Mouse (Mus musculus) left cerebral cortex, adult 18-20 months (tissue): ENCODE measurements around the gene Ttll5. TPM values are rescaled to one million over a fixed set of nuclear protein-coding genes. Genes with fewer than 3 reads are reported as not detected.

Source experiments
- DNase-seq, 2 experiments: peaks; one replicate each; pipeline ENCODE4 v3.0.0; 2021 to 2022; ENCODE audit warnings: low spot score in 2 of 2, mixed read lengths in 1 of 2
- total RNA-seq, 2 experiments: library from RNA; stranded (reverse); gene quantifications; 2 replicates each; pipeline ENCODE4 v1.2.3; 2021

Gene Ttll5
- total RNA-seq, 2 experiments from 2014 or later: 45.0 to 45.2 TPM

- DNase-seq: no peak
Measured at GRCm38 (mm10) chr12:85837765-85838164, 13.3 kb downstream of the Ttll5 start.

GRCm38 (mm10) chr12:85839371-85840000, 15.0 kb downstream of the Ttll5 start:
- DNase-seq: no peak

- DNase-seq: peak; percentile 31 to 36
Measured at GRCm38 (mm10) chr12:85848164-85848958, 23.9 kb downstream of the Ttll5 start.

GRCm38 (mm10) chr12:85850661-85851060, 26.2 kb downstream of the Ttll5 start:
- no peak for DNase-seq

- DNase-seq: no peak
Measured at GRCm38 (mm10) chr12:85853836-85854235, 29.4 kb downstream of the Ttll5 start.

- peak in 1 of 2 experiments; percentile 21 for DNase-seq
Measured at GRCm38 (mm10) chr12:85854271-85854670, 29.8 kb downstream of the Ttll5 start.

GRCm38 (mm10) chr12:85857300-85857699, 32.8 kb downstream of the Ttll5 start:
- no peak for DNase-seq

- DNase-seq: no peak
Measured at GRCm38 (mm10) chr12:85859111-85859510, 34.7 kb downstream of the Ttll5 start.

GRCm38 (mm10) chr12:85859511-85860189, 35.2 kb downstream of the Ttll5 start:
- DNase-seq: no peak

GRCm38 (mm10) chr12:85862514-85862913, 38.1 kb downstream of the Ttll5 start:
- no peak for DNase-seq

- DNase-seq: no peak
Measured at GRCm38 (mm10) chr12:85865526-85865925, 41.1 kb downstream of the Ttll5 start.

- DNase-seq: no peak
Measured at GRCm38 (mm10) chr12:85866624-85867023, 42.2 kb downstream of the Ttll5 start.

GRCm38 (mm10) chr12:85867125-85867524, 42.7 kb downstream of the Ttll5 start:
- no peak for DNase-seq

GRCm38 (mm10) chr12:85869423-85869822, 45.0 kb downstream of the Ttll5 start:
- DNase-seq: peak; percentile 24 to 29

- peak; percentile 62 to 71 for DNase-seq
Measured at GRCm38 (mm10) chr12:85879631-85880314, 55.3 kb downstream of the Ttll5 start.

- no peak for DNase-seq
Measured at GRCm38 (mm10) chr12:85885024-85885423, 60.6 kb downstream of the Ttll5 start.

- DNase-seq: no peak
Measured at GRCm38 (mm10) chr12:85890054-85890453, 65.6 kb downstream of the Ttll5 start.

GRCm38 (mm10) chr12:85903986-85904385, 79.5 kb downstream of the Ttll5 start:
- no peak for DNase-seq

GRCm38 (mm10) chr12:85905666-85906065, 81.2 kb downstream of the Ttll5 start:
- DNase-seq: no peak

GRCm38 (mm10) chr12:85907896-85908295, 83.4 kb downstream of the Ttll5 start:
- no peak for DNase-seq

- no peak for DNase-seq
Measured at GRCm38 (mm10) chr12:85910811-85911210, 86.4 kb downstream of the Ttll5 start.
